ENCODE assay signal across 13 mouse cellular contexts in genomic region chr7:117399971-117400370, GRCm38 (mm10).
"Had no signal": no experiment of that assay in that cellular context is flagged by ENCODE, and none has a peak within 500 bp of the region (broad histone marks: within the 10 kb centered on the region; RNA-seq: fewer than 3 reads in every experiment).

No protein-coding gene starts in this region.

- H3K27me3 ChIP-seq: kidney, embryonic 15.5 days; limb, embryonic 13.5 days; midbrain, embryonic 13.5 days had no signal

- H3K4me2 ChIP-seq: kidney, embryonic 15.5 days; limb, embryonic 13.5 days; liver, embryonic 11.5 days; midbrain, embryonic 13.5 days had no signal

- H3K27ac ChIP-seq: kidney, embryonic 15.5 days; limb, embryonic 13.5 days; midbrain, embryonic 13.5 days; stomach, postnatal 0 days had no signal

- H3K4me1 ChIP-seq: limb, embryonic 13.5 days had no signal

- H3K9ac ChIP-seq: kidney, embryonic 15.5 days; limb, embryonic 13.5 days; midbrain, embryonic 13.5 days had no signal

- ATAC-seq: hindbrain, embryonic 16.5 days; lung, postnatal 0 days; midbrain, embryonic 13.5 days had no signal

- DNase-seq: kidney, adult 2 months; kidney, postnatal 14 days; layer of hippocampus, postnatal 36 days; retina, postnatal 1 day; right cerebral cortex, postnatal 4 days; thymus, postnatal 14 days had no signal

- H3K36me3 ChIP-seq: kidney, embryonic 15.5 days; midbrain, embryonic 13.5 days had no signal

- H3K9me3 ChIP-seq: kidney, embryonic 15.5 days had no signal

- H3K4me3 ChIP-seq: kidney, embryonic 15.5 days; limb, embryonic 13.5 days; midbrain, embryonic 13.5 days had no signal
